Mouse (Mus musculus) stomach, postnatal 0 days (tissue): ENCODE measurements at regions not wholly inside any gene's neighbourhood (a gene's known extent, or its start where the extent isn't known, plus 50 kb on each side); places are given as distances from the start of the nearest gene placed in this dataset.

Source experiments
- CTCF ChIP-seq: IDR thresholded peaks from 2 replicates; pipeline ENCODE4 v1.5.1; 2016; ENCODE audit warnings: antibody characterized with exemption, low read depth, mild to moderate bottlenecking, moderate library complexity
- EP300 ChIP-seq: optimal IDR thresholded peaks from 2 replicates; pipeline ENCODE3; 2016; ENCODE audit warnings: antibody characterized with exemption

GRCm38 (mm10) chr11:113080311-113080710, 298.3 kb downstream of the Sox9 start:
- TF ChIP-seq EP300, result no peak
- no peak for TF ChIP-seq CTCF
